Mouse (Mus musculus) thymus, postnatal 14 days (tissue): Measurements from ENCODE around the gene Ugt1a9.

Experiments
- DNase-seq: peaks from one replicate; pipeline ENCODE4 v3.0.0; 2021

The Ugt1a9 gene

DNA sequence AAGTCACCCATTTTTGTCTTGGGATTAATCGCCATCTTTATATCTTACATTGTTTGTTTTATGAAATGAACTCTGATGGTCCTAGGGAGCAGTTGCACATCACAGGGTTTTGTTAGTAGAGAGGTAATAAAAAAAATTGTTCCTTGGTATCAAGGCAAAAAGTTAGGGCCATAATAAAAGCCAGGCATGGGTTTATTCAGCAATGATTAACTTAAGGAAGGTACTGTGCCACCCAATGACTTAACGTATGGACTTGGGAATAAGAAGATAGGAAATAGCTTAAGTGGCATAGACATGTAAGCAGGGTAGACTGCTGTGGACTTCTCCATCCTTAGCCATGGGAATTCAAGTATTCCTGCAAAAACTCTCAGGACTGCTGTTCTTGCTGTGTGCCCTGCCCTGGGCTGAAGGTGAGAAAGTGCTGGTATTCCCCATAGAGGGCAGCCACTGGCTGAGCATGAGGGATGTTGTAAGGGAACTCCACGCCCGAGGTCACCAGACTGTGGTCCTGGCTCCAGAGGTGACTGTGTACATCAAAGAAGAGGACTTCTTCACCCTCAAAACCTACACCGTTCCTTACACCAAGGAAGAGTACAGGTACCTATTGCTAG lies 115.8 kb downstream of the Ugt1a9 start:
- DNase-seq = no peak

DNA sequence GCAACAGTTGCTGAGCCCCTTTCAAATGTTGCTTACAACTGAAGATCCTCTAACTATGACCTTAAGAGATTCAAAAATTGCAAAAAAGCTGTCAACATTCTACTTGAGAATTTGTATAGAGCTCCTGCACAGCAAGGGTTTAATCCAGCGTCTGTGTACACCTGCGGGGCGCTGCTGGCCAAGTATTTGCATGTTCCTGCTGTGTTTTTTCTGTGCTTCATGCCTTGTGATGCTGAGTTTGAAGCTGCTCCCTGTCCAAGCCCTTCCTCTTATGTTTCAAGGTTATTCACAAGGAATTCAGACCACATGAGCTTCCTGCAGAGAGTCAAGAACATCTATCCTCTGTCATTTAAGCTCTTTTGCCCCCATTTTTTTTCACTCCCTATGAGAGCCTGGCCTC lies 121.5 kb downstream of the Ugt1a9 start:
- DNase-seq = no peak

DNA sequence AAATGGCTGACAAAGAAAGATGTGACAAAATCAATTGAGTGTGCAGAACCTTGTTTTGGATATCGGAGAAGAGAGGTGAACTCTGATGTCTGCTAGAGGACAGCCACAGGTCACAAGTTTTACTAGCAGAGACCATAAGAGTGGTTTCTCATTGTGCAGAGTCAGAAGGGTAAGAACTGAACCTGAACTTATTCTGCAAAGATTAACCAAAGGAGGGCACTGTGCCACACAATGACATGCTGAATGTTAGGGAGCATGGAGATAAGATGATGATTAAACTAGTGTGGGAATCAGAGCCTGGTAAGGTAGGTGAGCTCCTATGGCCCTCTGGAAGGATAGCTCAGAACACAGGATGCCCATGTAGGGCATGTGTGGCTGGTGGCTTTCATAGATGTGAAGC lies 125.1 kb downstream of the Ugt1a9 start:
- no peak for DNase-seq

DNA sequence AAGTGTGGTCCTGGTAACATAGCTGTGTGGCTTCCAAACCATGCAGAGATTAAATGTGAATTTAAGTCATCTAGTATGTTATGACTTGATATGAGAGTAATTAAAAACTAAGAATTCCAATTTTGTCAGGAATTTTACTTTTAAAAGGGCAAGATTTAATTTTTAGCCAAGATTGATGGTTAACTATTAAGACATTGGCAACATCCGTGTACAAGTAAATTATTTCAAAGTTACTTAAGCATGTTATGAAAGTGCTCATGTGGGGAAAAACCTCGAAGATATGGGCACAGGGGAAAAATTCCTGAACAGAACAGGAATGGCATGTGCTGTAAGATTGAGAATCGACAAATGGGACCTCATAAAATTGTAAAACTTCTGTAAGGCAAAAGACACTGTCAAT lies 126.8 kb downstream of the Ugt1a9 start:
- no peak for DNase-seq

DNA sequence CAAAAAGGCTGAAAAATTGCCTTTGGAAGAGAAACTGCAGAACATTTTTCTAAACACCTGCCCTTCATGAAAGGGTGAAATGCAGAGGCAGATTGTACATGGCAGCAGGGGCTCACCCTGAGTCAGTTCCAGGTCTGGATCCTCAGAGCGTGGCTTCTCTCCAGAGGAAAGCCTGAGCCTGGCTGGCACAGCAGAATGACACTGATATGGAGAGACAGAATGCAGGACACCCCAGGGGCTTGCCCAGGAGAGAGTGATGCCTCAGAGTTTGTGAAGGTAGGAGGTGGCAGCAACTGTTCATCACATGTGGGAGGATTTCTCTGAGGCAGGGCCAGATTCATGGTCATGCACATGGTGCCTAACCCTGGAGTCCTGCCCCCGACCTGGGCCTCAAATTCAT lies 129.4 kb downstream of the Ugt1a9 start:
- DNase-seq = no peak

DNA sequence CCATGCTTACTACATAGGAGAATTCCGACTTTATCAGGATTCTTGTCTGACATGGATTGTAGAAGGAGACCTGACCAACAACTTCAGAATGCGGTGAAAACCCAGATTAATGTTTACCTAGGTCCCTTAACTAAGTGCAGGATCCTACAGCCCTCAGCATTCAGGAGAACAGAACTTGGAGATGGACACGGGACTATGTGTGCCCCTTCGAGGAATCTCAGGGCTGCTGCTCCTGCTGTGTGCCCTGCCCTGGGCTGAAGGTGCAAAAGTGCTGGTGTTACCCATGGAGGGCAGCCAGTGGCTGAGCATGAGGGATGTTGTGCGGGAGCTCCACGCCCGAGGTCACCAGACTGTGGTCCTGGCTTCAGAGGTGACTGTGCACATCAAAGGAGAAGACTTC lies 129.9 kb downstream of the Ugt1a9 start, which contains the start of gene Ugt1a2:
TSS of gene Ugt1a2 (plus strand) at position 146 of the 400 bp plus-strand sequence.
- DNase-seq = no peak

DNA sequence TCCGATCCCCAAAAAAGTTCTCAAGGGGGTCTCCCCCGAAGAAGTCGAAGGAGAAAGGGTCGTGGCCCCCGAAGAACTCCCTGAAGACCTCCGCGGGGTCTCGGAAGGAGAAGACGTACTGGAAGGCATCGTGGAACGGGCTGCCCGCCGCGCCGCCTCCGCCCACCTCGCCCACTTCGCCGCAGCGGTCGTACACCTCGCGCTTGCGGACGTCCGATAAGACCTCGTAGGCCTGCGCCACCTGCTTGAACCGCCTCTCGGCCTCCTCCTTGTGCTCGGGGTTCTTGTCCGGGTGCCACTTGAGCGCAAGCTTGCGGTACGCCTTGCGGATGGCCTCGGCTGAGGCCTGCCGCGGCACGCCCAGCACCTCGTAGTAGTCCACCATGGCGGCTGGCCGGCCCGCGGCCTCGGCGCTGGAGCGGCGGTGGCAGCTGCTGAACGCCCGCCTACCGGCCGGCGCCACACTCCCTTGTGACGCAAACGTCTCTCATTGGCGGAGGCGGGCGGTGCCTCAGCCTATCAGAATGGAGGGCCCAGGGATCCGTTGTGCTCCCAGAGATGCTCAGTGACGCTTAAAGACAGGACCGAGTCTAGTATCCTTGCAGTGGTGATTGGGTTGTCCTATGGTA lies 134.8 kb downstream of the Ugt1a9 start, which contains the start of gene Dnajb3:
TSS of gene Dnajb3 (minus strand) at position 489 of the 629 bp plus-strand sequence.
- peak; percentile 88 for DNase-seq

DNA sequence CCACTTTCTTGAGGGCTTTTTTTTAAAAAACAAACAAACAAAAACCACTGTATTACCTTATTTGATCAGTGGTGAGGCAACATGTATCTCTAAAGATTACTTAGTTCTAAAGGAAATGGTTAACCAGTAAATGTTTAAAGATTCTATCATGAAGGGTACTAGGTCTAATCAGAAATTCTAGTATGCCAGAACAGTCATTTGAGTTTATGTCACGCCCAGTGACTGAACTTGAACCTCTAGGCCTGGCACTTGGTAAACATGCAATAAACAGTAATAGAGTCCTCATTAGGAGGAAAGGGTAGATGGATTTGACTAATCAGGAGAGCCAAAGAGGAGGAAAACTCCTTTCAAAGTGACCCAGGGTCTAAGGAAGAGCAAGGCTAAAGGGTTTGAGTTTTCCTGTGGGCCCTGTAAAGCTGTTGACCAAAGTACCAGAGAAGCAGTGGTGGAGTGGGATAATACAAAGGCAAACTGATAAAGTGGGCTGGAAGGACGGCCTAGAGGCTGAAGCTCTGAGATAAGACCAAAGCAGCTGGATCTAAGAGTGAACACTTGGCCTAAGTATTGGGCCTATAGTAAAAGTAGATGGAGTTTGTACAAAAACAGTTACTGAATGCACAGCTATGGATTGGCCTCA lies 136.4 kb downstream of the Ugt1a9 start:
- DNase-seq = no peak

DNA sequence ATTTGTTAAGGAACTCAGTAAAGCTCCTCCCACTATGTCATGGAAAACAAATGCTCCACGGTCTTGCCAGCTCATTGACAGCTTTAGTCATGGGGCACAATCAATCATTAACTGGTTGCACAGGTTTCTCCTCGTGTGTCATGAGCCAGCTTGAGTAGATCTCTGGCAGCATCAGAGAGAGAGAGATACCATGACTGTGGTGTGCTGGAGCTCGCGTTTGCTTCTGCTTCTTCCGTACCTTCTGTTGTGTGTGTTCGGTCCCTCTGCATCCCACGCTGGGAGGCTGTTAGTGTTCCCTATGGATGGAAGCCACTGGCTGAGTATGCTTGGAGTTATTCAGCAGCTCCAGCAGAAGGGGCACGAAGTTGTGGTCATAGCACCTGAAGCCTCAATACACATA lies 141.2 kb downstream of the Ugt1a9 start, which contains the start of gene Ugt1a1:
TSS of gene Ugt1a1 (plus strand) at position 148 of the 400 bp plus-strand sequence.
- no peak for DNase-seq

DNA sequence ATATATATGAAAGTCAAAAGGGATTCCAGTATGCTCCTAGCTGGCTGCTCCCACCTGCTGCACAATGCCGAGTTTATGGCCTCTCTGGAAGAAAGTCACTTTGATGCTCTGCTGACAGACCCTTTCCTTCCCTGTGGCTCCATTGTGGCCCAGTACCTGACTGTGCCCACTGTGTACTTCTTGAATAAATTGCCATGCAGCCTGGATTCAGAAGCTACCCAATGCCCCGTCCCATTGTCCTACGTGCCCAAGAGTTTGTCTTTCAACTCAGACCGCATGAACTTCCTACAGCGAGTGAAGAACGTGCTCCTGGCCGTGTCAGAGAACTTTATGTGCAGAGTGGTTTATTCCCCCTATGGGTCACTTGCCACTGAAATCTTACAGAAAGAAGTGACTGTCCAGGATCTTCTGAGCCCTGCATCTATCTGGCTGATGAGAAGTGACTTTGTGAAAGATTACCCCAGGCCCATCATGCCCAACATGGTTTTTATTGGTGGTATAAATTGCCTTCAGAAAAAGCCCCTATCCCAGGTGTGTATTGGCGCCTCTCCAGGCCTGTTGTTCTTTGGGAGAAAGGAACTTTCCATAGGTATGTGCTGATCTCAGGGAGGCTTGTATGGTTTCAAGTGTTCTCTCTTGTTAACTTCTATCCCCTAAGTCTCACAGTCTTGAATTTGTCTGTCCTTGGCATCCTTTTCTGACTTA lies 141.9 kb downstream of the Ugt1a9 start:
- DNase-seq = no peak

DNA sequence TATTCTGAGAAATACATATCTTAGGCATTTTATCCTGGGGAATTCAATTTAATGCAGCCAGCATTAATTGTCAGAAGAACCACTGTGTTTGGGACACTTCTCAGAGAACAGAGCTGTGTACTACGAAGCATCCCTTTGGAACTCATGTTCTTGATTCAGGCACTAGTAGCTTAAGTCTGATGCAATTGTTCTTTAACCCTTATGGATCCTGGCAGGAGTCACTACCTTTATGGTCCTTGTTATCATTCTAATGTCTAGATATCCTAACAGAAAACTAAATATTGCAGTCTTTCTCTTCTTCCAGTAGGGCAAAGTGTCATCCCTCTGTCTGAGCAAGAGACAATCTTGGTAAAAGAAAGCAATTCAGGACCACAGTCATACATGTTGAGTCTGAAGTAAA lies 142.5 kb downstream of the Ugt1a9 start:
- DNase-seq = no peak

DNA sequence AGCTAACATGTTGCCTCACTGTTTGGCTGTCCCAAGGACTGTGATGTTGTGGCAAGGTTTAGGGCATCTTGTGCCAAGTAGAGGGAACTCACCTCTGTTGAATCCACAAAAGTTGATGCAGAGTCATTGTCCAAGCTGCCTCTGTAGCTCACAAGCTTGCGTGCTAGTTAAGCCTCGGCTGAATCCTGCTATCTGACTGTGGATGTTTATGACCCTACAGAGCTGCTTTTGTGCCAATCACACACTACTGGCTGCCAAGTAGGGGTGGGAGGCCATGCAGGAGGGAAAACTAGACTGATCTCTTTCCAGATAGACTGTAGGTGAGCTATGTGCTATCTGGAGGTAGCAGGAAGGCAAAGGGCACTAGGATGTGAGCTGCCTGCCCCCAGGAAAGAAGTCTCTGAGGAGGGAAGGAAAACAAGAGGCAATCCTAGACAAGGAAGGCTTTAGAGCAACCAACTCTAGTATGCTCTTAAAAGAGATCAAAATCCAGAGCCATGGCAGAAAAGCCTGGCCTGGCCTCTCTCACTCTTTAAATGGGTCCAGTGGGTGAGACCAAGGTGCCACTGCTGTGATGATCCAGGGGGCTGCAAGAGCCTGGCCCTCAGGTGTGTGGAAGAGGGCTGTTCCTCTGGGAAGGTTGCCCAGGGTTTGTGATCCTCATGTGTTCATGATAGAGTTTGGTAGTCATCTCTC lies 143.3 kb downstream of the Ugt1a9 start:
- DNase-seq = no peak

DNA sequence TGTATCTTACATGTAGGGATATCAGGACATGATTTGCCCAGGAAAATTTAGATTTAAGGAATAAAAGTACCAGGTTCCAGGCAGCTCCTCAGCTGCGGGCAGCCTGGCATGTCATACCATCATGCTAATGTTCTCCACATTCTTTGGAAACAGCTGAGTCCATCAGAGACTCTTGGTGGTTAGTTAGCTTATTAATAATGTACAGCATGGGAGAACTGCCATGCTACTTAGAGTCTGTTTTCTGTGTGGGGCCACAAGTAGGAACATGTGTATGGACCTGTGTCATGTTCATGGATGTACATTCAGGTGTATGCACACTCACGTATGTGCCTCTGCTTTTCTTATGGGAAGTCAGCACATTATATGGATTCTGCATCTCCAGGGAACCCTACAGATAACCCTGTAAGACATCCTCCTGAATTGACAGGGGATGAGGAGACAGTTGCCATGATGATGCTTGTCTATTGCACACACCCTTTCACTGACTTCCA lies 143.9 kb downstream of the Ugt1a9 start:
- DNase-seq = no peak

DNA sequence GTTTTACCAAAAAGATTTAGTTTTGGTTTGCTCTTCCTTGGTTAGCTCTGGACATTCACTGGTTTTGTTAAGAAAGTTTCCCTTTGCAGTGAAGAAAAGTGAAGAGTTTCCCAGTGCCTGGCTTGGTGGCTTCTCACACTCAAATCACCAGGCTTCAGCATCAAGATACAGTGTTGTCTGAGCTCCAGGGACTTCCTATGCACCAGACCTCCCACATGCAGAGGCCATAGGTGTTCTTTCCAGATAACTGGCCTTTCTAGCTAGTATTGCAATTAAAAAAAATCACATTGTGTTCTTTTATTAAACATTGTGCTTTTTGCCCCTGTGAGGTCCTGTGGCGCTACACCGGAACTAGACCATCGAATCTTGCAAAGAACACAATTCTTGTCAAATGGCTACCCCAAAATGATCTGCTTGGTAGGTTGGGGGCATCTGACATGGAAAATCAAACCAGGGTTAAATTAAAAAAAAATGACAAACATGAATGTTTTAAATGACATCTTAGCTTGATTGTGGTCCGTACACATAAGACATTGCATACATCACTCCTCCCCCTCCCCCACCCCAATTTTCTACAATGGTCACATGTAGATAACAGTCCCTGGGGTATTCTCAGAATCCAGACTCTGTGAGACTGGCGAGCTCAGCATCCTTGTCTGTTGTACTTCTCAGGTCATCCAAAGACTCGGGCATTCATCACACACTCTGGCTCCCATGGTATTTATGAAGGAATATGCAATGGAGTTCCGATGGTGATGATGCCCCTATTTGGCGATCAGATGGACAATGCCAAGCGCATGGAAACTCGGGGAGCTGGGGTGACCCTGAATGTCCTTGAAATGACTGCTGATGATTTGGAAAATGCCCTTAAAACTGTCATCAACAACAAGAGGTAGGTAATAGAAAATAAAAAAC lies 145.1 kb downstream of the Ugt1a9 start:
- no peak for DNase-seq

DNA sequence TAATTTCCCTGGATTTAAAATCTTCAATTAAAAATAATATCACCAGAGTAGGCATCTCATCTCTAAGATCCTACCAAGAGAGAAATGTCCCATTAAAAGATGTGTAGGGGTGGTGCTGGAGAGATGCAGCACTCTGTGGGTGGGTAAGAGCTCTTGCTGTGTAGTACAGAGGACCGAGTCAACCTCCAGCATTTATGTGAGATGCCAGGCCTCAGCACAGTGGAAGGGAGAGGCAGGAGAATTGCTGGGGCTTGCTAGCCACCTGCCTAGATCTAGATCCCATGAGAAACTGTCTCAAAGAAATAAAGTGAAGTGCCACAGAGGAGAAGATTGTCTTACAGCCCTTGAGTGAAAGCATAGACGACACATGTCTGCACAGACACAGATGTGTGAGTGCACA lies 146.0 kb downstream of the Ugt1a9 start:
- DNase-seq = no peak

DNA sequence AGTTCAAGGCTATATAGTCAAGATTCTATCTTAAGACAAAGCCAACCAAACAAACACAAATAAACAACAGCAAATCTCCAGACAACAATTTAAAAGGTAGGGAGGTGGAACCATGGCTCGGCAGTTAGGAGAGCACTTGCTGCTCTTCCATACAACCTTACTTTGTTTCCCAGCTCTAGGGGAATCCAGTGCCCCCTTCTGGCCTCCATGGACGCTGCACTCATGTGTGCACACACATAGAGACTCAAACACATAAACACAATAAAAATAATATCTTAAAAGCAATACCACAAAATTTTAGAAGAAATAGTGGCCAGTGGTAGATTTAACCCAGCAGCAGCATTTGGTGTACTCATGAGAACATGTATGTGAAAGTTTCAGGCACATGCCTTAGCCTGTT lies 146.5 kb downstream of the Ugt1a9 start:
- DNase-seq = peak; percentile 19

DNA sequence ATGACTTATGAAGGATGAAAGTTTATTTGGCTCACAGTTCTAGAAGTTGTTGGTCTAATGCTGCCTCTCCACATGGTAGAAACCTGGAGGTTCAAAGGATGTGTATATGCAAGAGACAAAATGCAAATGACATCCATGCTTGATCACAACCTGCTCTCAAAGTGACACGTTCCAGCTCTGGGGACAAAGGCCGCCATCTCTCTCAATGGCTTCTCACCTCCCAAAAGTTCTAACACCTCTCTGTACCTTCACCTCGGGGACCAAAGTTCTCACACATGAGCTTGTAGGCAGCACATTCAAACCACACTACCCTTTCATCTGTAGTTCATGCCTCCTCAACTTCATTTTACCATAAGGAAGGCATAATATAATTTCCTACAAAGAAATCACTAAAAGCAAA lies 147.0 kb downstream of the Ugt1a9 start:
- DNase-seq = no peak

DNA sequence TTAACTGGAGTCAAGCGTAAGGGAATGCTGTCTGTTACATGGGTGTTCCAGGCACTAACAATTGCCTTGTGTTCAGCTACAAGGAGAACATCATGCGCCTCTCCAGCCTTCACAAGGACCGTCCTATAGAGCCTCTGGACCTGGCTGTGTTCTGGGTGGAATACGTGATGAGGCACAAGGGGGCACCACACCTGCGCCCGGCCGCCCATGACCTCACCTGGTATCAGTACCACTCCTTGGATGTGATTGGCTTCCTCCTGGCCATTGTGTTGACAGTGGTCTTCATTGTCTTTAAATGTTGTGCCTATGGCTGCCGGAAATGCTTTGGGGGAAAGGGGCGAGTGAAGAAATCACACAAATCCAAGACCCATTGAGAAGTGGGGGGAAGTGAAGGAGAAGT lies 147.5 kb downstream of the Ugt1a9 start:
- DNase-seq = peak; percentile 16

DNA sequence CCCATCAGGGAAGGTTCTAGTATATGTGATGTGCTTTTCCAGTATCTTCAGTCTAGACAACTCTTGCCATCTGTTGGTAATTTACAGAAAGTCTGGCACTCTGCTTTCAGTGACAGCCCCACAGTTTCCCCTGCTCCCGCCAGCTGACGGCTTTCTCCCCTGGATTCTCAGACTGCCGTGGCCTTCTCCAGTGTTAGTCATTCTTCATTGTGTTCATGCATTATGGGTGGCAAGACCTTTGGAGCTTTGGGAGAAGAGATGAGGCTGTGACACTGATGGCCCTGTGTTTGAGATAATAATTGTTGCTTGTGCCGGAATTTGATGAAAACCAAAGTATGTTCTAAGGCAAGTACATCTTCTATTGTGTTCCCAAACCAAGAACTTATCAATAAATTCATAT lies 148.0 kb downstream of the Ugt1a9 start:
- DNase-seq = no peak

DNA sequence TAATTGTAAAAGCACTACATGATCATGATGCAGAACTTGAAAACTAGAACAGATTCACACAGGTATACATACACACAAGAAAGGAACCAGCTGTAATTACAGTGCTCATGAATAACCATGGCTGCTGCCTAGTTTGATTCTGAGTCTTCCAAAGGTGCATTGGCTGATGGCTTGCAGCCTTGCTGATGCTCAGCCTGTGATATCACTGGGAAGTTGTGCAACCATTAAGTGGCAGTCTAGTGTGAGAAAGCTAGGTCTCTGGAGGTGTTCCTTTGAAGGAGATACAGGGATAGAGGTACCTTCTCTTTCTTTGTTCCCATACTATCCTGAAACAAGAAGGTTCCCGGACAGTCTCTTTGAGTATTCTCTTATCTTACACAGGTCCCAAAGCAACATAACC lies 148.5 kb downstream of the Ugt1a9 start:
- DNase-seq = no peak

DNA sequence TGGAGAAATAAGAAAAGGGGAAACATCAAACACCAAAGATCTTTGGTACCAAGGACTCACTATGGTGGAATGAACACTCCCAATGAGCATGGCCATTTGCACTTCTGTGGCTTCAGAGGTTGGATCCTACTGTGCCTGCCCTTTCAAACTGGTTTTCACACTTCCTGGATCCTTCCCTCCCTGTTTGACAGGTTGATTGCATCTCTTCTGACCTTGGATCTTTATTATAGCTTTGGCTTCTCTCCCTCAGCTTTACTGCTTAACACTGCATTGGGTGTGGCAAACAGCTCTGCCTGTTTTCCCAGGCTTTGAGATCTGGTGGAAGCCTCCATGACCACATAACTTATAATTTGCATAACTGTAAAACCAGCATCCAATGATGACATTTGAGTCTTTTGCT lies 149.7 kb downstream of the Ugt1a9 start:
- no peak for DNase-seq

DNA sequence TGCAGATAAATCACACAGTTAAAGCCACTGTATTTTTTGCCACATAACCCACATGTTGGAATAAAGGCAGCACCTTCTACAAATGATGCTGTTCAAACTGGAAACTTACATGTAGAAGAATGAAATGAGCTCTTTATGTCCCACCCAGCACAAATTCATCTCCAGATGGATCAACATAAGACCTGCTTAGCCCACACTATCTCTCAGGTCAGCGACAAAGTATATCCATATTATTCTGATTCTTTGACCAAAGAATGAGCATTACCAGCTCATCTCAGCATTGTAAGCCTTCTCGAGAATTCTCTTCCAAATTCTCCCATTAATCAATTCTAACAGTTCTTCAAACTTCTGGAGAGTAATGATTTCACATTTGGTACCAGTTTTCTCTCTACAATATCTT lies 151.6 kb downstream of the Ugt1a9 start:
- DNase-seq = no peak
